Mouse (Mus musculus) forebrain, embryonic 15.5 days (tissue): ENCODE data around the gene 1500009C09Rik. TPM values are rescaled to one million over a fixed set of nuclear protein-coding genes. Genes with fewer than 3 reads are reported as not detected.

Experiments
- ATAC-seq: fragments of 200-750 bp; cut with Nextera tagmentation; replicated peaks from 2 replicates; pipeline ENCODE4 v1.8.0; 2017; ENCODE audit warnings: mild to moderate bottlenecking, moderate TSS enrichment, moderate library complexity
- H3K27ac ChIP-seq: fragments of 300-500 bp; sonication (generic); replicated peaks from 2 replicates; pipeline ENCODE4 v1.5.1; 2015; ENCODE audit warnings: mild to moderate bottlenecking, inconsistent platforms
- H3K27me3 ChIP-seq: fragments of 300-500 bp; sonication (generic); 2 replicates; pipeline ENCODE4 v1.6.1; 2015; ENCODE audit warnings: inconsistent platforms
- H3K36me3 ChIP-seq: fragments of 300-500 bp; sonication (generic); 2 replicates; pipeline ENCODE4 v1.6.1; 2015; ENCODE audit warnings: mild to moderate bottlenecking, inconsistent platforms
- H3K4me1 ChIP-seq: fragments of 300-500 bp; sonication (generic); 2 replicates; pipeline ENCODE4 v1.6.1; 2015; ENCODE audit warnings: inconsistent platforms
- H3K4me2 ChIP-seq: fragments of 300-500 bp; sonication (generic); replicated peaks from 2 replicates; pipeline ENCODE4 v1.6.1; 2015; ENCODE audit warnings: mild to moderate bottlenecking, inconsistent platforms
- H3K4me3 ChIP-seq: fragments of 300-500 bp; sonication (generic); 2 replicates; pipeline ENCODE4 v1.5.1; 2015; ENCODE audit warnings: mild to moderate bottlenecking, inconsistent platforms
- H3K9ac ChIP-seq: fragments of 300-500 bp; sonication (generic); replicated peaks from 2 replicates; pipeline ENCODE4 v1.6.1; 2015; ENCODE audit warnings: mild to moderate bottlenecking, inconsistent platforms
- H3K9me3 ChIP-seq: fragments of 300-500 bp; sonication (generic); 2 replicates; pipeline ENCODE4 v1.6.1; 2016; ENCODE audit warnings: inconsistent platforms
- WGBS: fragments of 180-500 bp; shearing (Covaris S2); methylation state at CpG from one replicate; pipeline ENCODE4 v1.1.7; 2015; ENCODE audit warnings: mixed read lengths; 5-methylcytosine and 5-hydroxymethylcytosine counted together
- polyA plus RNA-seq: library from polyadenylated mRNA; unstranded; fragments of >200 nt; fragmentation: Nextera tagmentation; extraction: Ambion mirVana; gene quantifications from 2 replicates; pipeline ENCODE4 v1.2.1, GENCODE M21; 2015

1500009C09Rik gene
- polyA plus RNA-seq, 1 experiment from 2014 or later, result 14.7 TPM

- H3K4me2 ChIP-seq, result peak overlapping the region; percentile 59; the same call in 1 of the 2 replicates
- no peak for ATAC-seq
- H3K27ac ChIP-seq, result no peak overlapping the region
- H3K9me3 ChIP-seq, result no peaks in the 10 kb centered on the region
- WGBS, result 65% methylated on average over 7 of the region's 7 CpGs
- no peaks in the 10 kb centered on the region for H3K36me3 ChIP-seq
- 0 out of 2 replicates have a peak, but pooled peaks cover 3% of the 10 kb centered on the region for H3K27me3 ChIP-seq
- H3K4me1 ChIP-seq, result peaks cover 10% of the 10 kb centered on the region
- H3K4me3 ChIP-seq, result no peak overlapping the region
- H3K9ac ChIP-seq, result no peak overlapping the region
These were observed 28.9 kb upstream of the 1500009C09Rik start for GRCm38 (mm10) chr15:82223251-82223650.

GRCm38 (mm10) chr15:82223657-82224601 is 28.3 kb upstream of the 1500009C09Rik start, which contains the start of gene Tnfrsf13c:
Gene Tnfrsf13c (minus strand): TSS chr15:82224369.
- Histone ChIP-seq H3K27ac (no peak within 1 kb of the TSS), H3K4me3 (peak within 1 kb of the TSS; percentile 33), H3K36me3 (no peaks in the 10 kb centered on the region), H3K4me1 (peaks cover 10% of the 10 kb centered on the region), H3K4me2 (peak within 1 kb of the TSS; percentile 59), H3K27me3 (0 out of 2 replicates have a peak, but pooled peaks cover 3% of the 10 kb centered on the region), H3K9ac (peak within 1 kb of the TSS; percentile 42), H3K9me3 (no peaks in the 10 kb centered on the region)
- 0 out of 2 replicates have a peak, but pooled peaks have one; percentile 55 for ATAC-seq
- 2% methylated on average over 40 of the region's 44 CpGs for WGBS

- 37% methylated on average over 7 of the region's 7 CpGs for WGBS
- Histone ChIP-seq H3K27me3 (0 out of 2 replicates have a peak, but pooled peaks cover 3% of the 10 kb centered on the region), H3K36me3 (no peaks in the 10 kb centered on the region), H3K4me1 (peaks cover 10% of the 10 kb centered on the region), H3K9ac (no peak overlapping the region), H3K4me2 (peak overlapping the region; percentile 59), H3K27ac (no peak overlapping the region), H3K4me3 (peak overlapping the region; percentile 33; the same call in 1 of the 2 replicates), H3K9me3 (no peaks in the 10 kb centered on the region)
- ATAC-seq, result no peak
These were observed 27.5 kb upstream of the 1500009C09Rik start for GRCm38 (mm10) chr15:82224602-82225215.

- WGBS, result 95% methylated on average over 5 of the region's 5 CpGs
- Histone ChIP-seq H3K4me3 (no peak overlapping the region), H3K4me2 (no peak overlapping the region), H3K36me3 (no peaks in the 10 kb centered on the region), H3K27ac (no peak overlapping the region), H3K9ac (no peak overlapping the region), H3K9me3 (no peaks in the 10 kb centered on the region), H3K27me3 (0 out of 2 replicates have a peak, but pooled peaks cover 3% of the 10 kb centered on the region), H3K4me1 (peaks cover 10% of the 10 kb centered on the region)
- no peak for ATAC-seq
These were observed 26.4 kb upstream of the 1500009C09Rik start for GRCm38 (mm10) chr15:82225769-82226168.

- H3K27me3 ChIP-seq, result no peaks in the 10 kb centered on the region
- H3K36me3 ChIP-seq, result no peaks in the 10 kb centered on the region
- no peak overlapping the region for H3K4me3 ChIP-seq
- no peak overlapping the region for H3K27ac ChIP-seq
- no peaks in the 10 kb centered on the region for H3K9me3 ChIP-seq
- H3K9ac ChIP-seq, result no peak overlapping the region
- no peak overlapping the region for H3K4me2 ChIP-seq
- ATAC-seq, result no peak
- 35% methylated on average over 11 of the region's 11 CpGs for WGBS
- H3K4me1 ChIP-seq, result peaks cover 11% of the 10 kb centered on the region
These were observed 22.6 kb upstream of the 1500009C09Rik start for GRCm38 (mm10) chr15:82229542-82230045.

GRCm38 (mm10) chr15:82230098-82230611 is 22.0 kb upstream of the 1500009C09Rik start:
- 67% methylated on average over 6 of the region's 6 CpGs for WGBS
- no peaks in the 10 kb centered on the region for H3K36me3 ChIP-seq
- no peak overlapping the region for H3K4me3 ChIP-seq
- H3K9ac ChIP-seq, result no peak overlapping the region
- H3K27ac ChIP-seq, result no peak overlapping the region
- H3K9me3 ChIP-seq, result no peaks in the 10 kb centered on the region
- peaks cover 11% of the 10 kb centered on the region for H3K4me1 ChIP-seq
- H3K27me3 ChIP-seq, result no peaks in the 10 kb centered on the region
- no peak for ATAC-seq
- no peak overlapping the region for H3K4me2 ChIP-seq

- 81% methylated on average over 4 of the region's 4 CpGs for WGBS
- ATAC-seq, result peak; percentile 57; the same call in 1 of the 2 replicates
- Histone ChIP-seq H3K4me2 (no peak overlapping the region), H3K4me1 (peaks cover 11% of the 10 kb centered on the region), H3K36me3 (no peaks in the 10 kb centered on the region), H3K4me3 (no peak overlapping the region), H3K27ac (no peak overlapping the region), H3K9me3 (no peaks in the 10 kb centered on the region), H3K27me3 (no peaks in the 10 kb centered on the region), H3K9ac (no peak overlapping the region)
These were observed 21.1 kb upstream of the 1500009C09Rik start for GRCm38 (mm10) chr15:82231100-82231499.

- Histone ChIP-seq H3K9me3 (no peaks in the 10 kb centered on the region), H3K4me1 (peaks cover 11% of the 10 kb centered on the region), H3K27ac (peak overlapping the region; percentile 23; the same call in 1 of the 2 replicates), H3K4me3 (no peak overlapping the region), H3K27me3 (no peaks in the 10 kb centered on the region), H3K4me2 (no peak overlapping the region), H3K36me3 (no peaks in the 10 kb centered on the region), H3K9ac (no peak overlapping the region)
- WGBS, result 47% methylated on average over 11 of the region's 11 CpGs
- ATAC-seq, result no peak
These were observed 20.4 kb upstream of the 1500009C09Rik start for GRCm38 (mm10) chr15:82231591-82232378.

- no peaks in the 10 kb centered on the region for H3K9me3 ChIP-seq
- H3K4me2 ChIP-seq, result no peak overlapping the region
- no peaks in the 10 kb centered on the region for H3K36me3 ChIP-seq
- H3K9ac ChIP-seq, result no peak overlapping the region
- no peak overlapping the region for H3K27ac ChIP-seq
- no peak overlapping the region for H3K4me3 ChIP-seq
- H3K4me1 ChIP-seq, result peaks cover 11% of the 10 kb centered on the region
- 74% methylated on average over 4 of the region's 4 CpGs for WGBS
- no peaks in the 10 kb centered on the region for H3K27me3 ChIP-seq
- no peak for ATAC-seq
These were observed 19.5 kb upstream of the 1500009C09Rik start for GRCm38 (mm10) chr15:82232651-82233050.

- ATAC-seq, result no peak
- WGBS, result 71% methylated on average over 10 of the region's 10 CpGs
- no peak overlapping the region for H3K9ac ChIP-seq
- H3K4me3 ChIP-seq, result no peak overlapping the region
- no peak overlapping the region for H3K27ac ChIP-seq
- no peaks in the 10 kb centered on the region for H3K27me3 ChIP-seq
- H3K4me2 ChIP-seq, result no peak overlapping the region
- peaks cover 11% of the 10 kb centered on the region for H3K4me1 ChIP-seq
- H3K9me3 ChIP-seq, result no peaks in the 10 kb centered on the region
- H3K36me3 ChIP-seq, result no peaks in the 10 kb centered on the region
These were observed 16.5 kb upstream of the 1500009C09Rik start for GRCm38 (mm10) chr15:82235661-82236060.

- no peak overlapping the region for H3K9ac ChIP-seq
- H3K27me3 ChIP-seq, result no peaks in the 10 kb centered on the region
- no peaks in the 10 kb centered on the region for H3K9me3 ChIP-seq
- H3K4me3 ChIP-seq, result no peak overlapping the region
- peak; percentile 78 for ATAC-seq
- no peak overlapping the region for H3K4me2 ChIP-seq
- WGBS, result 23% methylated on average over 5 of the region's 5 CpGs
- H3K4me1 ChIP-seq, result peaks cover 9% of the 10 kb centered on the region
- H3K36me3 ChIP-seq, result no peaks in the 10 kb centered on the region
- H3K27ac ChIP-seq, result no peak overlapping the region
These were observed 15.6 kb upstream of the 1500009C09Rik start for GRCm38 (mm10) chr15:82236565-82236964.
